Mouse (Mus musculus) liver, postnatal 0 days (tissue): ENCODE data around the gene BC024978.

Source experiments
- CTCF ChIP-seq: sonication (generic); IDR thresholded peaks from 2 replicates; pipeline ENCODE4 v1.5.1; 2016; ENCODE audit warnings: antibody characterized with exemption, low read depth
- EP300 ChIP-seq: IDR thresholded peaks from 2 replicates; pipeline ENCODE4 v1.6.1; 2016; ENCODE audit warnings: antibody characterized with exemption, low read depth, mild to moderate bottlenecking

DNA sequence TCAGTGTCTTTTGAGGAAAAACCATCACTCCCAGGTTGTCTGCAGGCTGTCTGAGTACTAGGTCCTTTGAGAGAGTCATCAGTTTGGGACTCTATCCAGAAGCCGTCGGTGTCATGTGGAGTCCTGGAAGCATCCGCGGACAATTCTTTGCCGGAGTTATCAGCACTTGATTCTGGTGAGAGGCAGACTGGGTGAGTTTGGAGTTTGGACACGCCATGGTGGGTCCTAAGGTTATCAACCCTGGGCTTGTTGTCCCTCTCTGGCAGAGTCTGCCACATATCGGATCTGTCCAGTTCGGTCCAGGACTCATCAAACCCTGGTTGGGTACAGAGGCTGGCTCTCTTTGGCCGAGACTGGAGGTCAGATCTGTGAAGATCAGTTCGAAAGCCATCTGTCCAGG, 32.1 kb downstream of the BC024978 start:
- TF ChIP-seq CTCF (no peak), EP300 (no peak)
